Mouse (Mus musculus) left cerebral cortex, postnatal 4 days (tissue): ENCODE measurements around the gene Zfp583. TPM values are rescaled to one million over a fixed set of nuclear protein-coding genes. Genes with fewer than 3 reads are reported as not detected.
"Not testable (repeated sequence)": the region's sequence is repeated elsewhere in the genome, so short reads cannot be mapped to it uniquely, and the experiment has no call there.

ENCODE experiments used
- DNase-seq: peaks from one replicate; pipeline ENCODE4 v3.0.0-alpha.2; 2022
- intact Hi-C: fragments of 180-260 bp; cut with DNase I; formaldehyde crosslinking; loops from one replicate; pipeline ENCODE4 v1.15.1; 2025
- total RNA-seq, 2 experiments: library from RNA; stranded (reverse); gene quantifications; 2 replicates each; pipeline ENCODE4 v1.2.3; 2021

Zfp583 gene
- 10 to 100 TPM; 14.9 to 17.2 TPM for total RNA-seq

GRCm38 (mm10) chr7:6331233-6331956 is at the start of gene Zfp583:
TSS of gene Zfp583 (minus strand) at chr7:6331285.
- DNase-seq, result peak; percentile 89
- intact Hi-C loops, result no loop called here

- DNase-seq, result no peak
- intact Hi-C loops, result no loop called here
Observed at GRCm38 (mm10) chr7:6378441-6378840, 47.4 kb upstream of the Zfp583 start.

GRCm38 (mm10) chr7:6372993-6373392 is 41.9 kb upstream of the Zfp583 start:
- intact Hi-C loops, result no loop called here
- DNase-seq, result no peak

- intact Hi-C loops, result no loop called here
- no peak for DNase-seq
Observed at GRCm38 (mm10) chr7:6369460-6369859, 38.4 kb upstream of the Zfp583 start.

GRCm38 (mm10) chr7:6368146-6368545 is 37.1 kb upstream of the Zfp583 start:
- intact Hi-C loops, DNase-seq: not testable (repeated sequence)

- intact Hi-C loops, result no loop called here
Observed at GRCm38 (mm10) chr7:6367185-6367584, 36.1 kb upstream of the Zfp583 start.

GRCm38 (mm10) chr7:6364761-6365160 is 33.7 kb upstream of the Zfp583 start:
- DNase-seq, result no peak
- intact Hi-C loops, result loop anchor here (5.0 kb wide), 1 partner anchor 333 kb away; the partner anchor contains the start of gene Zim1

More at GRCm38 (mm10) chr7:6367185-6367584, 36.1 kb upstream of the Zfp583 start:
- no peak for DNase-seq

GRCm38 (mm10) chr7:6363047-6363488 is 32.0 kb upstream of the Zfp583 start, which contains the start of gene Zfp78:
TSS of gene Zfp78 (plus strand) at chr7:6363280.
- peak; percentile 83 for DNase-seq
- intact Hi-C loops, result loop anchor here (5.0 kb wide), 1 partner anchor 334 kb away; the partner anchor contains the start of gene Zim1

GRCm38 (mm10) chr7:6362268-6363046 is 31.4 kb upstream of the Zfp583 start:
- DNase-seq, result peak; percentile 99
- intact Hi-C loops, result loop anchor here (5.0 kb wide), 1 partner anchor 335 kb away; the partner anchor contains the start of gene Zim1

- no peak for DNase-seq
- intact Hi-C loops, result loop anchor here (5.0 kb wide), 1 partner anchor 336 kb away; the partner anchor contains the start of gene Zim1
Observed at GRCm38 (mm10) chr7:6361756-6362155, 30.7 kb upstream of the Zfp583 start.

- DNase-seq, result no peak
- intact Hi-C loops, result loop anchor here (5.0 kb wide), 1 partner anchor 337 kb away; the partner anchor contains the start of gene Zim1
Observed at GRCm38 (mm10) chr7:6360477-6361060, 29.5 kb upstream of the Zfp583 start.

- intact Hi-C loops, result no loop called here
- DNase-seq, result no peak
Observed at GRCm38 (mm10) chr7:6358937-6359590, 28.0 kb upstream of the Zfp583 start.

- intact Hi-C loops, result no loop called here
- no peak for DNase-seq
Observed at GRCm38 (mm10) chr7:6358121-6358520, 27.0 kb upstream of the Zfp583 start.

GRCm38 (mm10) chr7:6344124-6344523 is 13.0 kb upstream of the Zfp583 start:
- intact Hi-C loops, result no loop called here
- DNase-seq, result no peak

- intact Hi-C loops, result no loop called here
- peak; percentile 73 for DNase-seq
Observed at GRCm38 (mm10) chr7:6343501-6344071, 12.5 kb upstream of the Zfp583 start, which contains the start of gene Gm3854. TSS of gene Gm3854 (plus strand) at chr7:6343759.

- no peak for DNase-seq
- intact Hi-C loops, result no loop called here
Observed at GRCm38 (mm10) chr7:6339865-6340264, 8.8 kb upstream of the Zfp583 start.

- intact Hi-C loops, result no loop called here
- DNase-seq, result peak; percentile 14
Observed at GRCm38 (mm10) chr7:6330458-6331232, 440 bp downstream of the Zfp583 start.

GRCm38 (mm10) chr7:6300796-6301195 is 30.3 kb downstream of the Zfp583 start:
- intact Hi-C loops, DNase-seq: not testable (repeated sequence)

GRCm38 (mm10) chr7:6291121-6291520 is 40.0 kb downstream of the Zfp583 start:
- intact Hi-C loops, DNase-seq: not testable (repeated sequence)
